Mouse (Mus musculus) C2C12 (cell line): ENCODE measurements around the gene Hspa1l.
"Not testable (repeated sequence)": the region's sequence is repeated elsewhere in the genome, so short reads cannot be mapped to it uniquely, and the experiment has no call there.

Experiments used
- CTCF ChIP-seq: IDR thresholded peaks from one replicate; pipeline ENCODE4 v1.5.1; 2011; ENCODE audit not compliant: control insufficient read depth, insufficient read depth, insufficient read length
- MAX ChIP-seq: IDR thresholded peaks from one replicate; pipeline ENCODE4 v1.6.1; 2011; ENCODE audit warnings: mild to moderate bottlenecking, control low read depth
- USF1 ChIP-seq: IDR thresholded peaks from one replicate; pipeline ENCODE4 v1.6.1; 2011; ENCODE audit warnings: low read depth, mild to moderate bottlenecking, control low read depth, moderate library complexity

DNA sequence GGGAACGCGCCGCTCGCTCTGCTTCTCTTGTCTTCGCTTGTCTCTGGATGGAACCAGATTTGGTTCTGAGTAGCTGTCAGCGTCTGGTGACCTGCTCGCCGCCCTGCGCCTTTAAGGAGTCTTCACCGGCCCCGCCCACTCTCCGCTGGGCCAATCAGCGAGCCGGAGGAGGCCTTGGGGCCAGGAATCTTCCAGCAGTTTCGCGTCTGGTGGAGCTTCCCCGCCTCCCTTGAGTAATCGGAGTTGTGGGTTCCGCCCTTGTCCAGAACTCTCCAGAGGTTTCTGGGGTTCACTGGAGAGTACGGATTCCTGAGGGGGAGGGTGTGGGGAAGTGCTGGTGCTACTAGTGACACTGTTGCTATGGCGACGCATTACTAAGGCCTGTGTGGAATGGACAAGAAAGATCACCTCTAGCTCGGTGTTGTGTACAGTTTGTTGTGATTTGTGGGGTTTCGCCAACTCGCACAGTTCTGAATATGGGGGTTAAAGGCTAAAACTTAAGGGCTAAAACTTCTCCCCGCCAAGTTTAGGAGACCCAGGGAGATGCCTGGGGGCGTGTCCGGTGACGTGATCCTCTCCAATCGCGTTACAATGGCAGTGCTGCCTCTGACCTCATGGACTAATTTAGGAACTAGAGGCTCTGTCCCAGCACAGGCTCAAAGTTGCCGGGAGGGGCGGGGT is at the start of gene Hspa1l, which contains the start of gene Hspa1a:
- not testable (repeated sequence) for TF ChIP-seq CTCF, MAX, USF1
